Mouse (Mus musculus) forebrain, postnatal 0 days (tissue): ENCODE data around the gene Syt8. TPM values are rescaled to one million over a fixed set of nuclear protein-coding genes. Genes with fewer than 3 reads are reported as not detected.

ENCODE experiments used
- ATAC-seq: fragments of 200-750 bp; cut with Nextera tagmentation; 2 replicates; pipeline ENCODE4 v1.8.0; 2017; ENCODE audit warnings: mild to moderate bottlenecking, moderate library complexity
- DNase-seq: peaks from one replicate; pipeline ENCODE4 v3.0.0-alpha.2; 2015
- H3K27ac ChIP-seq: fragments of 300-500 bp; sonication (generic); 2 replicates; pipeline ENCODE4 v1.5.1; 2014; ENCODE audit warnings: low read depth, mild to moderate bottlenecking, antibody characterized with exemption, low read length, moderate library complexity, mixed read lengths
- H3K27me3 ChIP-seq: fragments of 300-500 bp; sonication (generic); 2 replicates; pipeline ENCODE4 v1.6.1; 2014; ENCODE audit warnings: mild to moderate bottlenecking, low read length, mixed read lengths; ENCODE audit not compliant: insufficient read depth
- H3K36me3 ChIP-seq: fragments of 300-500 bp; sonication (generic); 2 replicates; pipeline ENCODE4 v1.6.1; 2014; ENCODE audit warnings: mild to moderate bottlenecking, moderate library complexity; ENCODE audit not compliant: insufficient read depth
- H3K4me1 ChIP-seq: fragments of 300-500 bp; sonication (generic); 2 replicates; pipeline ENCODE4 v1.6.1; 2014; ENCODE audit warnings: antibody characterized with exemption; ENCODE audit not compliant: insufficient read depth
- H3K4me2 ChIP-seq: fragments of 300-500 bp; sonication (generic); 2 replicates; pipeline ENCODE4 v1.6.1; 2014; ENCODE audit warnings: low read depth, mild to moderate bottlenecking, moderate library complexity
- H3K4me3 ChIP-seq: fragments of 300-500 bp; sonication (generic); 2 replicates; pipeline ENCODE4 v1.5.1; 2014; ENCODE audit warnings: low read depth, low read length, mixed read lengths
- H3K9ac ChIP-seq: fragments of 300-500 bp; sonication (generic); 2 replicates; pipeline ENCODE4 v1.6.1; 2014; ENCODE audit warnings: mild to moderate bottlenecking
- H3K9me3 ChIP-seq: fragments of 300-500 bp; sonication (generic); 2 replicates; pipeline ENCODE4 v1.6.1; 2016; ENCODE audit warnings: low read length
- CTCF ChIP-seq: sonication (generic); IDR thresholded peaks from 2 replicates; pipeline ENCODE4 v1.5.1; 2016; ENCODE audit warnings: antibody characterized with exemption, control low read depth, low read depth
- WGBS: fragments of 180-500 bp; shearing (Covaris S2); extraction: QIAGEN DNeasy Blood & Tissue Kit; methylation state at CpG from one replicate; pipeline ENCODE4 v1.1.7; 2014; 5-methylcytosine and 5-hydroxymethylcytosine counted together
- polyA plus RNA-seq: library from polyadenylated mRNA; unstranded; fragments of >200 nt; fragmentation: Nextera tagmentation; extraction: Ambion mirVana; gene quantifications from 2 replicates; pipeline ENCODE4 v1.2.1, GENCODE M21; 2015
- total RNA-seq: library from RNA; depleted of rRNA; stranded (reverse); fragments of >200 nt; gene quantifications from 2 replicates; pipeline ENCODE4 v1.2.3, GENCODE M21; 2014

Syt8 gene
- total and polyA plus RNA-seq, 2 experiments from 2014 or later: not detected

- ATAC-seq: no peak
- Histone ChIP-seq H3K9ac (no peak overlapping the region), H3K4me1 (no peaks in the 10 kb centered on the region), H3K27me3 (no peaks in the 10 kb centered on the region), H3K27ac (no peak overlapping the region), H3K4me2 (no peak overlapping the region), H3K36me3 (no peaks in the 10 kb centered on the region), H3K4me3 (no peak overlapping the region), H3K9me3 (no peaks in the 10 kb centered on the region)
- no peak for TF ChIP-seq CTCF
- 67% methylated on average over 7 of the region's 7 CpGs for WGBS
- DNase-seq: no peak
Measured at GRCm38 (mm10) chr7:142475641-142476040, 41.0 kb downstream of the Syt8 start.

GRCm38 (mm10) chr7:142476271-142476670 lies 41.6 kb downstream of the Syt8 start:
- H3K27me3 ChIP-seq: no peaks in the 10 kb centered on the region
- DNase-seq: no peak

GRCm38 (mm10) chr7:142476795-142477452 lies 42.3 kb downstream of the Syt8 start:
- no peak for TF ChIP-seq CTCF
- Histone ChIP-seq H3K4me3 (no peak overlapping the region), H3K4me2 (no peak overlapping the region), H3K4me1 (peaks cover 8% of the 10 kb centered on the region; the same call in 1 of the 2 replicates), H3K36me3 (no peaks in the 10 kb centered on the region), H3K27ac (no peak overlapping the region), H3K27me3 (no peaks in the 10 kb centered on the region), H3K9me3 (no peaks in the 10 kb centered on the region), H3K9ac (no peak overlapping the region)
- peak; percentile 36 for DNase-seq
- peak; percentile 42 for ATAC-seq
- WGBS: 82% methylated on average over 13 of the region's 13 CpGs

More at GRCm38 (mm10) chr7:142476271-142476670, 41.6 kb downstream of the Syt8 start:
- H3K9me3 ChIP-seq: no peaks in the 10 kb centered on the region
- no peak for TF ChIP-seq CTCF
- H3K4me1 ChIP-seq: peaks cover 1% of the 10 kb centered on the region; the same call in 1 of the 2 replicates
- no peak overlapping the region for H3K4me3 ChIP-seq
- H3K27ac ChIP-seq: no peak overlapping the region
- no peak overlapping the region for H3K4me2 ChIP-seq
- no peak for ATAC-seq
- no peaks in the 10 kb centered on the region for H3K36me3 ChIP-seq
- WGBS: 89% methylated on average over 5 of the region's 5 CpGs
- no peak overlapping the region for H3K9ac ChIP-seq

- ATAC-seq: no peak
- DNase-seq: no peak
- no peak for TF ChIP-seq CTCF
- no peaks in the 10 kb centered on the region for H3K36me3 ChIP-seq
- no peak overlapping the region for H3K9ac ChIP-seq
- H3K4me2 ChIP-seq: no peak overlapping the region
- H3K27me3 ChIP-seq: no peaks in the 10 kb centered on the region
- H3K9me3 ChIP-seq: no peaks in the 10 kb centered on the region
- no peak overlapping the region for H3K27ac ChIP-seq
- WGBS: 95% methylated on average over 6 of the region's 6 CpGs
- peaks cover 13% of the 10 kb centered on the region; the same call in 1 of the 2 replicates for H3K4me1 ChIP-seq
- H3K4me3 ChIP-seq: no peak overlapping the region
Measured at GRCm38 (mm10) chr7:142478001-142478400, 43.4 kb downstream of the Syt8 start.

GRCm38 (mm10) chr7:142478574-142478973 lies 43.9 kb downstream of the Syt8 start:
- no peak for DNase-seq
- no peak for ATAC-seq
- no peak for TF ChIP-seq CTCF
- peaks cover 13% of the 10 kb centered on the region; the same call in 1 of the 2 replicates for H3K4me1 ChIP-seq
- no peaks in the 10 kb centered on the region for H3K9me3 ChIP-seq
- H3K9ac ChIP-seq: no peak overlapping the region
- H3K36me3 ChIP-seq: no peaks in the 10 kb centered on the region
- no peak overlapping the region for H3K27ac ChIP-seq
- no peak overlapping the region for H3K4me3 ChIP-seq
- H3K27me3 ChIP-seq: no peaks in the 10 kb centered on the region
- WGBS: 67% methylated on average over 2 of the region's 2 CpGs
- H3K4me2 ChIP-seq: no peak overlapping the region

GRCm38 (mm10) chr7:142479307-142479706 lies 44.7 kb downstream of the Syt8 start:
- Histone ChIP-seq H3K9ac (no peak overlapping the region), H3K27me3 (no peaks in the 10 kb centered on the region), H3K4me3 (no peak overlapping the region), H3K36me3 (no peaks in the 10 kb centered on the region), H3K27ac (no peak overlapping the region), H3K9me3 (no peaks in the 10 kb centered on the region), H3K4me1 (peaks cover 13% of the 10 kb centered on the region; the same call in 1 of the 2 replicates), H3K4me2 (no peak overlapping the region)
- no peak for TF ChIP-seq CTCF
- no peak for ATAC-seq
- no peak for DNase-seq

GRCm38 (mm10) chr7:142479886-142480285 lies 45.2 kb downstream of the Syt8 start:
- WGBS: 88% methylated on average over 3 of the region's 3 CpGs
- TF ChIP-seq CTCF: no peak
- Histone ChIP-seq H3K9me3 (no peaks in the 10 kb centered on the region), H3K36me3 (no peaks in the 10 kb centered on the region), H3K27me3 (no peaks in the 10 kb centered on the region), H3K27ac (no peak overlapping the region), H3K4me3 (no peak overlapping the region), H3K4me2 (no peak overlapping the region), H3K9ac (no peak overlapping the region), H3K4me1 (peaks cover 13% of the 10 kb centered on the region; the same call in 1 of the 2 replicates)
- DNase-seq (no peak), ATAC-seq (no peak)
